Mouse (Mus musculus) MEL (cell line): Measurements from ENCODE around the gene Ddo. TPM values are rescaled to one million over a fixed set of nuclear protein-coding genes. Genes with fewer than 3 reads are reported as not detected.

Experiments
- DNase-seq: peaks from one replicate; pipeline ENCODE4 v3.0.0; 2011; ENCODE audit warnings: low read depth, low spot score
- H3K27ac ChIP-seq: 2 replicates; pipeline ENCODE4 v1.5.1; 2012; ENCODE audit warnings: low read depth, mild to moderate bottlenecking, control low read depth, low read length, moderate library complexity; ENCODE audit not compliant: control insufficient read depth
- H3K27me3 ChIP-seq, 2 experiments: fragments of 150-350 bp in 1 of 2; sonication (generic) in 1 of 2; 2 replicates each; pipeline ENCODE4 v1.6.1; 2012; ENCODE audit warnings: low read length in 2 of 2, mild to moderate bottlenecking in 2 of 2, improper control_type of control experiment in 1 of 2, moderate library complexity in 1 of 2; ENCODE audit not compliant: insufficient read depth in 2 of 2, control insufficient read depth in 1 of 2
- H3K36me3 ChIP-seq, 2 experiments: 2 replicates each; pipeline ENCODE4 v1.6.1; 2012 to 2014; ENCODE audit warnings: low read length in 2 of 2, improper control_type of control experiment in 1 of 2, inconsistent platforms in 1 of 2, mild to moderate bottlenecking in 1 of 2; ENCODE audit not compliant: insufficient read depth in 2 of 2, control insufficient read depth in 1 of 2
- H3K4me1 ChIP-seq, 2 experiments: fragments of 150-350 bp in 1 of 2; sonication (generic) in 1 of 2; 2 replicates each; pipeline ENCODE4 v1.6.1; 2012; ENCODE audit warnings: low read length in 2 of 2, improper control_type of control experiment in 1 of 2, mild to moderate bottlenecking in 1 of 2; ENCODE audit not compliant: insufficient read depth in 2 of 2, control insufficient read depth in 1 of 2
- H3K4me3 ChIP-seq, 2 experiments: fragments of 150-350 bp in 1 of 2; sonication (generic) in 1 of 2; 2 replicates each; pipeline ENCODE4 v1.5.1; 2012; ENCODE audit warnings: low read depth in 2 of 2, low read length in 2 of 2, mild to moderate bottlenecking in 2 of 2, moderate library complexity in 2 of 2, control low read depth in 1 of 2, improper control_type of control experiment in 1 of 2; ENCODE audit not compliant: control insufficient read depth in 1 of 2, insufficient read depth in 1 of 2
- H3K79me2 ChIP-seq: 2 replicates; pipeline ENCODE4 v1.6.1; 2012; ENCODE audit warnings: mild to moderate bottlenecking, low read length, moderate library complexity; ENCODE audit not compliant: control insufficient read depth, poor library complexity, insufficient read depth
- H3K9ac ChIP-seq: 2 replicates; pipeline ENCODE4 v1.6.1; 2012; ENCODE audit warnings: low read depth, mild to moderate bottlenecking, control low read depth, low read length, moderate library complexity; ENCODE audit not compliant: control insufficient read depth, poor library complexity, severe bottlenecking
- H3K9me3 ChIP-seq: fragments of 150-350 bp; sonication (generic); replicated peaks from 2 replicates; pipeline ENCODE4 v1.6.1; 2012; ENCODE audit warnings: mild to moderate bottlenecking, low read length, improper control_type of control experiment, moderate library complexity; ENCODE audit not compliant: insufficient read depth
- BHLHE40 ChIP-seq: IDR thresholded peaks from 2 replicates; pipeline ENCODE4 v1.6.1; 2012; ENCODE audit warnings: low read depth, mild to moderate bottlenecking, inconsistent platforms, low read length, improper control_type of control experiment, borderline replicate concordance
- CHD1 ChIP-seq: IDR thresholded peaks from 2 replicates; pipeline ENCODE4 v1.6.1; 2012; ENCODE audit warnings: low read depth, mild to moderate bottlenecking, inconsistent platforms, low read length, improper control_type of control experiment
- CHD2 ChIP-seq: IDR thresholded peaks from 2 replicates; pipeline ENCODE4 v1.6.1; 2011; ENCODE audit warnings: low read length, improper control_type of control experiment
- CTCF ChIP-seq, 3 experiments: IDR thresholded peaks in 2 of 3; conservative IDR thresholded peaks in 1 of 3; 2 replicates each; pipeline ENCODE4 v1.5.1; 2011 to 2012; ENCODE audit warnings: low read length in 3 of 3, low read depth in 2 of 3, mild to moderate bottlenecking in 2 of 3, improper control_type of control experiment in 1 of 3, inconsistent platforms in 1 of 3, mixed read lengths in 1 of 3, moderate library complexity in 1 of 3; ENCODE audit not compliant: control insufficient read depth in 1 of 3, insufficient read depth in 1 of 3, poor library complexity in 1 of 3, severe bottlenecking in 1 of 3
- E2F4 ChIP-seq: IDR thresholded peaks from 2 replicates; pipeline ENCODE4 v1.6.1; 2011; ENCODE audit warnings: low read depth, low read length, improper control_type of control experiment, borderline replicate concordance
- EP300 ChIP-seq, 2 experiments: IDR thresholded peaks; 2 replicates each; pipeline ENCODE4 v1.6.1; 2011; ENCODE audit warnings: improper control_type of control experiment in 2 of 2, low read length in 2 of 2, low read depth in 1 of 2, mild to moderate bottlenecking in 1 of 2
- ETS1 ChIP-seq: IDR thresholded peaks from 2 replicates; pipeline ENCODE4 v1.6.1; 2012; ENCODE audit warnings: low read depth, mild to moderate bottlenecking, inconsistent platforms, low read length, improper control_type of control experiment, moderate library complexity
- GABPA ChIP-seq: IDR thresholded peaks from 2 replicates; pipeline ENCODE4 v1.6.1; 2012; ENCODE audit warnings: low read depth, mild to moderate bottlenecking, inconsistent platforms, low read length, improper control_type of control experiment, moderate library complexity
- HCFC1 ChIP-seq: IDR thresholded peaks from 2 replicates; pipeline ENCODE4 v1.6.1; 2012; ENCODE audit warnings: low read depth, mild to moderate bottlenecking, inconsistent platforms, low read length, improper control_type of control experiment, moderate library complexity
- KAT2A ChIP-seq: conservative IDR thresholded peaks from 2 replicates; pipeline ENCODE4 v1.6.1; 2012; ENCODE audit warnings: low read depth, low read length, improper control_type of control experiment, inconsistent platforms
- MAFK ChIP-seq: IDR thresholded peaks from 2 replicates; pipeline ENCODE4 v1.6.1; 2011; ENCODE audit warnings: low read depth, mild to moderate bottlenecking, low read length, improper control_type of control experiment, borderline replicate concordance
- MAX ChIP-seq: IDR thresholded peaks from 2 replicates; pipeline ENCODE4 v1.6.1; 2011; ENCODE audit warnings: low read length, improper control_type of control experiment
- MAZ ChIP-seq: IDR thresholded peaks from 2 replicates; pipeline ENCODE4 v1.6.1; 2012; ENCODE audit warnings: low read depth, mild to moderate bottlenecking, inconsistent platforms, low read length, improper control_type of control experiment
- MEF2A ChIP-seq: IDR thresholded peaks from 2 replicates; pipeline ENCODE4 v1.6.1; 2014; ENCODE audit warnings: low read depth, mild to moderate bottlenecking, inconsistent platforms, low read length, improper control_type of control experiment; ENCODE audit not compliant: poor library complexity, insufficient replicate concordance, severe bottlenecking; ENCODE audit errors: extremely low read depth
- MYC ChIP-seq: IDR thresholded peaks from 2 replicates; pipeline ENCODE4 v1.6.1; 2011; ENCODE audit warnings: low read depth, mild to moderate bottlenecking, low read length, improper control_type of control experiment, moderate library complexity
- POLR2A ChIP-seq, 2 experiments: IDR thresholded peaks; 2 replicates each; pipeline ENCODE4 v1.6.1; 2011 to 2012; ENCODE audit warnings: low read length in 2 of 2, mild to moderate bottlenecking in 2 of 2, control low read depth in 1 of 2, improper control_type of control experiment in 1 of 2, low read depth in 1 of 2, moderate library complexity in 1 of 2; ENCODE audit not compliant: control insufficient read depth in 1 of 2, insufficient read depth in 1 of 2, poor library complexity in 1 of 2
- RCOR1 ChIP-seq: IDR thresholded peaks from 2 replicates; pipeline ENCODE4 v1.6.1; 2012; ENCODE audit warnings: low read depth, mild to moderate bottlenecking, inconsistent platforms, low read length, improper control_type of control experiment
- SMC3 ChIP-seq: IDR thresholded peaks from 2 replicates; pipeline ENCODE4 v1.6.1; 2011; ENCODE audit warnings: low read depth, low read length, improper control_type of control experiment
- TBP ChIP-seq: IDR thresholded peaks from 2 replicates; pipeline ENCODE4 v1.8.0; 2011; ENCODE audit warnings: low read depth, low read length, improper control_type of control experiment
- UBTF ChIP-seq: IDR thresholded peaks from 2 replicates; pipeline ENCODE4 v1.6.1; 2012; ENCODE audit warnings: low read depth, mild to moderate bottlenecking, inconsistent platforms, low read length, improper control_type of control experiment, moderate library complexity, borderline replicate concordance; ENCODE audit not compliant: insufficient read depth
- USF2 ChIP-seq, 2 experiments: IDR thresholded peaks; 2 replicates each; pipeline ENCODE4 v1.6.1; 2011 to 2012; ENCODE audit warnings: improper control_type of control experiment in 2 of 2, low read length in 2 of 2, borderline replicate concordance in 1 of 2, inconsistent platforms in 1 of 2, low read depth in 1 of 2, mild to moderate bottlenecking in 1 of 2; ENCODE audit not compliant: insufficient read depth in 1 of 2
- ZKSCAN1 ChIP-seq: IDR thresholded peaks from 2 replicates; pipeline ENCODE4 v1.6.1; 2012; ENCODE audit warnings: low read depth, mild to moderate bottlenecking, inconsistent platforms, low read length, improper control_type of control experiment, moderate library complexity
- ZMIZ1 ChIP-seq: IDR thresholded peaks from 2 replicates; pipeline ENCODE4 v1.6.1; 2012; ENCODE audit warnings: low read depth, mild to moderate bottlenecking, inconsistent platforms, low read length, improper control_type of control experiment, moderate library complexity
- polyA plus RNA-seq, 2 experiments: library from polyadenylated mRNA; stranded (reverse) in 1 of 2; unstranded in 1 of 2; fragments of >175 nt in 1 of 2; fragments of >200 nt in 1 of 2; gene quantifications; 2 replicates each; pipeline versions ENCODE4 v1.2.1 to v1.2.4; 2012; ENCODE audit warnings: low replicate concordance in 2 of 2, low read depth in 1 of 2; ENCODE audit not compliant: insufficient read length in 2 of 2, insufficient read depth in 1 of 2, missing spikeins in 1 of 2
- total RNA-seq: library from RNA; depleted of rRNA; stranded (reverse); fragments of 300-350 nt; gene quantifications from 2 replicates; pipeline ENCODE4 v1.2.3, GENCODE M21; 2012

Ddo gene
- total and polyA plus RNA-seq, 3 experiments = 0.04 TPM; not detected in 2

DNA sequence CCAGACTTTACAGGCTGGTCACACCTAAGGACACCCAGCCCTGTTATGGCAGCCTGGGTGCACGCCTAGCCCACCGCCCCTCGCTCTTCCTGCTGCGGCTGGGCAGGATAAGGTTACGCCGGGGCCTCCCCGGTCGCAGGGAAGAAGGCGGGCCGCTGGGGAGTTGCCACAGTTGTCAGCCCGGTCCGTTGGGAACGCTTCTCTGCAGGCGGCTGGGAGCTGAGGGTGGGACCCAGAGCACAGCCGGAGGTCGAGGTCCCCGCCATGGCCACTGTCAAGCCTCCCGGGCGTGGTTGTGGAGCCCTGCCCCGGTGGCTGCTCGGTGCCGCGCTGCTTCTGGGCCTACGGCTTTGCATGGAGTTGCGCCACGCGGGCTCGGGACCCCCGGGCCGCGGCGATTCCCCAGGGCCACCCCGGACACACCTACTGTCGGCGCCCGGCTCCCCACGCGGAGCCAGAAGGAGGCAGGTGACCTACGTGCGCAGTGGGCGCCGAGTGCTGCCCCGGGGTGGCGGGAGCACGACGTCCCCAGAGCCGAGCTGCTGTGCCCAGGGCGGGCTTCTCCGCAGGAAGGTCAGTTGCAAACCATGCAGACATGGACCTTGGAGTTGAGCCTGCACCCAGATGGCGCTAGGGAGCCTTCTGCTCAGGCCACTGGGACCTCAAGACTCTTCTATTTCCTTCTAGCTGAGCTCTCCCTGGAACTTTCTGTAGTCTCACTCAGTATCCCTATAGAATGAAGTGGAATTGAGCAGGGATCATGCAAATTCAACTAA is 53.5 kb downstream of the Ddo start, which contains the start of gene Mettl24:
TSS of gene Mettl24 (plus strand) at position 191 of the 776 bp plus-strand sequence.
- Histone ChIP-seq H3K9ac (no peak within 1 kb of the TSS), H3K79me2 (no peaks in the 10 kb centered on the region), H3K27me3 (peaks cover 0 to 2% of the 10 kb centered on the region in 2 experiments; a peak in 3 of 4 replicates), H3K36me3 (no peaks in the 10 kb centered on the region), H3K4me3 (no peak within 1 kb of the TSS), H3K9me3 (no peaks in the 10 kb centered on the region), H3K27ac (no peak within 1 kb of the TSS), H3K4me1 (no peaks in the 10 kb centered on the region)
- no peak for DNase-seq
- TF ChIP-seq E2F4 (no peak), EP300 (IDR thresholded peaks at IDR 0.05; ENCODE audit: low read depth in 1 of 2, low read length in 2 of 2) (no peak), CTCF (IDR thresholded peaks at IDR 0.05 in 2 of 3, conservative IDR thresholded peaks at IDR 0.05 in 1 of 3; ENCODE audit: control insufficient read depth in 1 of 3, insufficient read depth in 1 of 3, low read depth in 2 of 3, low read length in 3 of 3, poor library complexity in 1 of 3, severe bottlenecking in 1 of 3) (0 out of 6 replicates have a peak, but pooled peaks of 1 of the 3 experiments have one; percentile 9), ETS1 (no peak)

DNA sequence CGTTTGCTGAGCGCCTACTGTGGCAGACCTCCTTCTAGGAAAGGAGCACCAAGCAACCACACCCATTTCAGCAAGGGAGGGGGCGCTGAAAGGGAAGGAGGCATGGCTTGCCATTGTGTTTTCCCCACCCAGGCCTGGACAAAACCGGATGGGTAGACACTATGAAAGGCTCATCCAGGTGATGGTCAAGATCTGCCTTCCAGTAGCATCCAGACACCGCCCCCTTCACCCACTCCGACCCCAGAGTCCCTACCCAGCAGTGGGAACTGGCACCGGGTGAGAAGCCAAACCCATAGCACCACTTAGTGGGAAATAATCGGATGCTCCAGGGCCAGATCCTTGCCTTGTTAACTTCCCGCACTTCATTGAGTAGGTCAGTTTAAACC is 54.0 kb downstream of the Ddo start:
- no peaks in the 10 kb centered on the region for H3K36me3 ChIP-seq
- H3K9me3 ChIP-seq = no peaks in the 10 kb centered on the region
- H3K27me3 ChIP-seq = no peaks in the 10 kb centered on the region; a peak in 1 of 4 replicates
- H3K27ac ChIP-seq = no peak overlapping the region
- H3K79me2 ChIP-seq = no peaks in the 10 kb centered on the region
- no peak overlapping the region for H3K4me3 ChIP-seq
- DNase-seq = no peak
- no peaks in the 10 kb centered on the region for H3K4me1 ChIP-seq
- TF ChIP-seq BHLHE40 (no peak), MYC (no peak), TBP (no peak), RCOR1 (no peak), KAT2A (no peak), E2F4 (no peak), MAX (no peak), UBTF (no peak), HCFC1 (no peak), SMC3 (no peak), MAZ (no peak), ZKSCAN1 (no peak), CHD2 (no peak), MAFK (no peak), ZMIZ1 (no peak), CHD1 (no peak), GABPA (no peak), MEF2A (no peak), POLR2A (IDR thresholded peaks at IDR 0.05; ENCODE audit: control insufficient read depth in 1 of 2, insufficient read depth in 1 of 2, low read depth in 1 of 2, low read length in 2 of 2, poor library complexity in 1 of 2) (no peak), USF2 (IDR thresholded peaks at IDR 0.05; ENCODE audit: borderline replicate concordance in 1 of 2, insufficient read depth in 1 of 2, low read depth in 1 of 2, low read length in 2 of 2) (no peak)
- TF ChIP-seq, all 39 proteins: peak for 0
- H3K9ac ChIP-seq = no peak overlapping the region
